Mouse (Mus musculus): ENCODE data around the gene Ppm1d.

GRCm38 (mm10) chr11:85312818-85313217 is 1.8 kb downstream of the Ppm1d start:
- TF ChIP-seq USF1 (IDR thresholded peaks at IDR 0.05; ENCODE audit: low read depth): no peak
- TF ChIP-seq CTCF (IDR thresholded peaks at IDR 0.05; ENCODE audit: control insufficient read depth, insufficient read depth, insufficient read length): no peak
